Mouse (Mus musculus) liver, adult 2 months (tissue): ENCODE measurements at regions not wholly inside any gene's neighbourhood (a gene's known extent, or its start where the extent isn't known, plus 50 kb on each side); places are given as distances from the start of the nearest gene placed in this dataset.

Source experiments
- DNase-seq: peaks from one replicate; pipeline ENCODE4 v3.0.0-alpha.2; 2011; ENCODE audit warnings: low read depth, low spot score; ENCODE audit errors: extremely low read depth
- H3K27ac ChIP-seq: fragments of 200-500 bp; replicated peaks from 2 replicates; pipeline ENCODE4 v1.5.1; 2012; ENCODE audit warnings: low read depth, mild to moderate bottlenecking, control low read depth, inconsistent platforms, low read length; ENCODE audit not compliant: insufficient read depth
- H3K27me3 ChIP-seq: fragments of 200-500 bp; 2 replicates; pipeline ENCODE4 v1.6.1; 2012; ENCODE audit warnings: mild to moderate bottlenecking, moderate library complexity, low read length, inconsistent platforms; ENCODE audit not compliant: control insufficient read depth, insufficient read depth
- H3K36me3 ChIP-seq: fragments of 200-500 bp; 2 replicates; pipeline ENCODE4 v1.6.1; 2012; ENCODE audit warnings: low read length, inconsistent platforms; ENCODE audit not compliant: control insufficient read depth, insufficient read depth
- H3K4me1 ChIP-seq: fragments of 200-500 bp; 2 replicates; pipeline ENCODE4 v1.6.1; 2011; ENCODE audit warnings: low read length; ENCODE audit not compliant: control insufficient read depth, insufficient read depth
- H3K4me3 ChIP-seq: fragments of 200-500 bp; 2 replicates; pipeline ENCODE4 v1.5.1; 2011; ENCODE audit warnings: low read depth, mild to moderate bottlenecking, control low read depth, low read length, moderate library complexity; ENCODE audit not compliant: insufficient read depth
- H3K79me2 ChIP-seq: fragments of 200-500 bp; 2 replicates; pipeline ENCODE4 v1.6.1; 2012; ENCODE audit warnings: inconsistent platforms, mild to moderate bottlenecking, low read length, moderate library complexity; ENCODE audit not compliant: control insufficient read depth, insufficient read depth
- H3K9ac ChIP-seq: fragments of 200-500 bp; 2 replicates; pipeline ENCODE4 v1.6.1; 2012; ENCODE audit warnings: low read depth, mild to moderate bottlenecking, control low read depth, inconsistent platforms, low read length
- CTCF ChIP-seq: fragments of 200-500 bp; IDR thresholded peaks from 2 replicates; pipeline ENCODE4 v1.5.1; 2011; ENCODE audit warnings: low read depth, low read length, control low read depth
- POLR2A ChIP-seq: fragments of 200-500 bp; IDR thresholded peaks from 2 replicates; pipeline ENCODE4 v1.6.1; 2011; ENCODE audit warnings: low read length, control low read depth; ENCODE audit not compliant: insufficient read depth; ENCODE audit errors: extremely low read depth
- WGBS: fragments of 180-500 bp; shearing (Covaris S2); methylation state at CpG from one replicate; pipeline ENCODE4 v1.1.7; 2018; 5-methylcytosine and 5-hydroxymethylcytosine counted together

DNA sequence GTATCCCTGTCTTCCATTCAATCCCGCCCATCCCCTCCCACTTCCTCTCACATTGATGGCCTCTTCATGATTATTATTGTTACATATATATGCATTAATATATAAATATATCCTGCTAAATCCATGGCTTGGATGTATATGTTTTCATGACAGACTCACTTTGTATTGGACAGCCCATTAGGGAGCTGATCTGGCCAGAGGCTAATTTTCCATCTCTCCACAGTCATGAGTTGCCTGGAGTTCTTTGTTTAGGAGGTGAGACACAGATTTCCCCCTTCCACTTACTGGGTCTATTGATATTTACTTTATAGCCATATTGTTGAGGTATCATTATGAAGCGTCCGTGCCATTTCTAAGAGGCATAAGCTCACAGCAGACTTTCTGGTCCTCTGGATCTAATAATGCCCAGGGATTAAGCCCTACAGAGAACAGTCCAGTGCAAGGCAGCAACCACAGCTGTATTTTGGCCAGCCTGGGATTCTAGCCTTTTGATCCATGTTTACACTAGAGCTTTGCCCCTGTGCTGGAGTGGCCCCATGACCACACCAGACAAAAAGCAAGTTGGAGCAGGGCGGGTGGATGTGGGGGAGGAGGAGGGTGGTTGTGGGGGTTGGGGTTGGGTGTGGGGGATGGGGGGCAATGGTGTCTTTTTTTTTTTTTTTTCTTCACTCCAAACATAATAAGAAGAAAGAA lies 878.3 kb upstream of the Car8 start:
- H3K27ac ChIP-seq: no peak overlapping the region
- TF ChIP-seq CTCF (no peak), POLR2A (no peak)
- no peaks in the 10 kb centered on the region for H3K27me3 ChIP-seq
- H3K4me1 ChIP-seq: 0 out of 2 replicates have a peak, but pooled peaks cover 1% of the 10 kb centered on the region
- H3K4me3 ChIP-seq: no peak overlapping the region
- H3K79me2 ChIP-seq: no peaks in the 10 kb centered on the region
- H3K9ac ChIP-seq: no peak overlapping the region
- WGBS: 47% methylated on average over 4 of the region's 4 CpGs
- H3K36me3 ChIP-seq: no peaks in the 10 kb centered on the region
- peak; percentile 56 for DNase-seq

DNA sequence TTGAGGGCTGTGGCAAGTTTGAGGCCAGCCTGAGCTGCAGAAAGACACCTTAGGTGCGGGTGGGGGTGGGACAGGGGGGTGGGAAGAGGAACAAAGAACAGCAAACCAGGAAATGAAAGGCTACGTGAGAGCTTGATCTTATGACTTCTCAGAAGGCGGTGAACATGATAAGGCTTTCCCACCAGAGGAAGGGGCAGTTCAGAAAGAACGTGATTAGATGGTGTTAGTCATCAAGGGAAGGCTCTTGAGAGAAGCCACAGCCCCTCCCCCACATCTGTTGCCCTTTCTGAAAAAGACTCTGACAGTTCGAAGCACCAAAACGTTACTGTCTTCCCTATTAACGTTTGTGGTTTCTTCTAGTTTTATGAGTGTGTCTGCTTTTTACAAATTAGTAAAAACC lies 877.0 kb upstream of the Car8 start:
- Histone ChIP-seq H3K9ac (no peak overlapping the region), H3K4me3 (no peak overlapping the region), H3K27me3 (no peaks in the 10 kb centered on the region), H3K27ac (no peak overlapping the region), H3K4me1 (0 out of 2 replicates have a peak, but pooled peaks cover 1% of the 10 kb centered on the region), H3K36me3 (no peaks in the 10 kb centered on the region), H3K79me2 (no peaks in the 10 kb centered on the region)
- no peak for DNase-seq
- no peak for TF ChIP-seq POLR2A
- WGBS: 71% methylated on average over 7 of the region's 7 CpGs

DNA sequence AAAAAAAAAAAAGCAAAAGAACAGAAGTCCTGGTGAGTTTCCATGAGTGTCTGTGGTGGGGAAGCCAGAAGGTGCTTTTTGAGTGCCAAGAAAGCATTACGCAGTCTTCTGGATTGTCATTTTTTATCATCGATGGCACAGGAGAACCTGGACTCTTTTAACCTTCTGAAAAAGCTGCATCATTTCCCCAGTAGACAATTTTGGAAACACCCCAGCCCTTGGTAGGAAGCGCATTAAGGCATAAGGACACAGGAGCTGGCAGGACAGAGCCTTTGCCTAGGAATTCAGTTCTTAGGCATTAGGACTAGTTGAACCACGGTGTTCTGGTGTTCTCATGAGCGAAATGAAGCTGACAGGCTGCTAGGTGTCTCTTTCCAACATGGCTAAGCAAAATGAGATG lies 875.1 kb upstream of the Car8 start:
- TF ChIP-seq CTCF (no peak), POLR2A (no peak)
- Histone ChIP-seq H3K9ac (no peak overlapping the region), H3K79me2 (no peaks in the 10 kb centered on the region), H3K4me1 (peaks cover 5% of the 10 kb centered on the region), H3K27me3 (no peaks in the 10 kb centered on the region), H3K27ac (no peak overlapping the region), H3K4me3 (no peak overlapping the region), H3K36me3 (no peaks in the 10 kb centered on the region)
- WGBS: 91% methylated on average over 5 of the region's 5 CpGs
- DNase-seq: no peak

DNA sequence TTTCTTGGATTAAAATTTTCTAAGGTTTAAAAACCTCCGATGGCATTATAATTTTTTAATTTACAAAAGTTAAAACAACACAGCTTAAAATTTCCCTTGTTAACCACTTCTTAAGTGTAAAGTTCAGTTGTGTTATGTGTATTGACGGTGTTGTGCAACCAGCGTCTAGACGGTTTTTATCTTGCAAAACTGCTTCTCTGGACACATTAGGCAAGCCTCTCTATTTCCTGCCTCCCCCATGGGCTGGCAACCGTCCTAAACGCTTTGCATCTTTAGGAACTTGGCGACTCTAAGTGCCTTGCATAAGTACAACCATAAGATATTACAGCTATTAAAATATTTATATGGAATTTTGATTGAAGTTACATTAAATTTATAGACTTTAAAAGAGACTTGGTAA lies 871.5 kb upstream of the Car8 start:
- DNase-seq: peak; percentile 81
- Histone ChIP-seq H3K4me3 (no peak overlapping the region), H3K79me2 (no peaks in the 10 kb centered on the region), H3K4me1 (peaks cover 4% of the 10 kb centered on the region), H3K27me3 (no peaks in the 10 kb centered on the region), H3K27ac (no peak overlapping the region), H3K9ac (no peak overlapping the region), H3K36me3 (no peaks in the 10 kb centered on the region)
- 4% methylated on average over 7 of the region's 7 CpGs for WGBS
- TF ChIP-seq POLR2A: no peak
- TF ChIP-seq CTCF: no peak

GRCm38 (mm10) chr4:9107295-9107694 lies 868.5 kb upstream of the Car8 start:
- Histone ChIP-seq H3K4me3 (no peak overlapping the region), H3K36me3 (no peaks in the 10 kb centered on the region), H3K27ac (no peak overlapping the region), H3K4me1 (peaks cover 4% of the 10 kb centered on the region), H3K27me3 (no peaks in the 10 kb centered on the region), H3K79me2 (no peaks in the 10 kb centered on the region), H3K9ac (no peak overlapping the region)
- DNase-seq: no peak
- 92% methylated on average over 14 of the region's 14 CpGs for WGBS
- TF ChIP-seq CTCF (no peak), POLR2A (no peak)

DNA sequence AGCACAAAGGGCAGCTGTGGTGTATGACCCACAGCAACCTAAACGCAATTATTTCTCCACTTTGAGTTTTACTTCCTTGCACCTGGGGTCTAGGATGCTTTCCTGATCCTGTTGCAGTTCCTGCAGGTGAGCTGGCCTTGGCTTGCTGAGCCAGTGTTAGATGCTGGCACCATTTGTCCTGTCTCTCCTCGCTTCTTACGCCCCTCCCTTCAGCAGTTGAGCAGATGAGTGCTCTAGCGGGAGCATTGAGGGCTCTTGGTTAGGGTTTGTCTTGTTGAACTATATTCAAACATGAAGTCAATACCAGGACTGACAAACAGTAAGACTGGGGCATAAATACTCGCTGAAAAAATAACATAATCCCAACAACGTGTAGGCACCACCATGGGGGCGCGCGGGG lies 867.9 kb upstream of the Car8 start:
- Histone ChIP-seq H3K9ac (no peak overlapping the region), H3K36me3 (no peaks in the 10 kb centered on the region), H3K27ac (no peak overlapping the region), H3K27me3 (no peaks in the 10 kb centered on the region), H3K4me1 (peaks cover 4% of the 10 kb centered on the region), H3K4me3 (no peak overlapping the region), H3K79me2 (no peaks in the 10 kb centered on the region)
- 93% methylated on average over 9 of the region's 9 CpGs for WGBS
- no peak for TF ChIP-seq CTCF
- no peak for TF ChIP-seq POLR2A
- no peak for DNase-seq
